Mouse (Mus musculus): ENCODE data around the gene 4931406P16Rik.
"Not testable (repeated sequence)": the region's sequence is repeated elsewhere in the genome, so short reads cannot be mapped to it uniquely, and the experiment has no call there.

4931406P16Rik gene

GRCm38 (mm10) chr7:34206331-34206730 is 107.0 kb downstream of the 4931406P16Rik start:
- DNase-seq: no peak

GRCm38 (mm10) chr7:34202147-34202546 is 111.2 kb downstream of the 4931406P16Rik start:
- DNase-seq: not testable (repeated sequence)

GRCm38 (mm10) chr7:34200829-34201228 is 112.5 kb downstream of the 4931406P16Rik start:
- DNase-seq: no peak

- peak in 1 of 2 experiments; percentile 49 for DNase-seq
These were observed 115.0 kb downstream of the 4931406P16Rik start for GRCm38 (mm10) chr7:34198346-34198745.

GRCm38 (mm10) chr7:34196132-34197128 is 116.9 kb downstream of the 4931406P16Rik start, which contains the start of gene Pdcd2l:
Gene Pdcd2l (minus strand): TSS chr7:34196661.
- peak; percentile 83 to 91 for DNase-seq

- DNase-seq: no peak
These were observed 117.7 kb downstream of the 4931406P16Rik start for GRCm38 (mm10) chr7:34195632-34196031.

- no peak for DNase-seq
These were observed 120.5 kb downstream of the 4931406P16Rik start for GRCm38 (mm10) chr7:34192825-34193224.

GRCm38 (mm10) chr7:34189376-34189989 is 123.9 kb downstream of the 4931406P16Rik start:
- DNase-seq: peak; percentile 39 to 45
